Mouse (Mus musculus): ENCODE data around the gene Ube2t.

Gene Ube2t

DNA sequence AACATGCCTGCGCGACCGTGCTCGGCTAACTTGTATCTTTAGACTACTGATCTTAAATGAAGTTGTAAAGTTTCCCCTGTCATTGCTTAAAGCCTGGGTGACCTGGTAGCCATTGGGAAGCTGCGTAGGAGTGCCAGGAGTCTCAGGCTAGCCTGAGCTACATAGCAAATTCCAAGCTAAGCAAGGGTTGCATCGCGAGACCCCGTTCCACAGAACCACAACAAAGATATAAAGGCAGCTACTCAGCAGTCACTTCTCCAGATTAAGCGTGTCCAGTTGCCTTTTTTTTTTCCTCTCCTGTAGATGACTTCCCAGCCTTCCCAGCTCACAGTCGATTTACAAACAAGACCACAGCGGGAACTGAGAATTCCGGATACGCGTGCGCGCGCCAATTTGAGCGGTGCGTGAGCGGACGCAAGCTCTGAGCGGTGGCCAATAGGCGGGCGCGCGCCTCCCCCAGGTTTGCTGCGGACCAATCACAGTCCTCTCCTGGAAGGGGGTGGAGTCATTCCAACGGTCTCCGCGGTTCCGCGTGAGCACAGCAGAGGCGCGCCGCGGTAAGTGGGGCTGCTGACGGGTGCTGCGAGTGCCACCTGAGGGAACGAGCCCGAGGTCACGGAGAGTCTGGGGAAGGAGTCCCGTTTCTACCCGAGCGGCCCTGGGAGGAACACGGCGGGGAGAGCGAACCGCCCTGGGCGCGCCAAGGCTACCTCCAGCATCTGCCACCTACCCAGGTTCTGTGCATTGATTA is at the start of gene Ube2t:
TSS of gene Ube2t (plus strand) at position 513 of the 751 bp plus-strand sequence.
- DNase-seq (ENCODE audit: low read depth, low spot score) = peak; percentile 93

DNA sequence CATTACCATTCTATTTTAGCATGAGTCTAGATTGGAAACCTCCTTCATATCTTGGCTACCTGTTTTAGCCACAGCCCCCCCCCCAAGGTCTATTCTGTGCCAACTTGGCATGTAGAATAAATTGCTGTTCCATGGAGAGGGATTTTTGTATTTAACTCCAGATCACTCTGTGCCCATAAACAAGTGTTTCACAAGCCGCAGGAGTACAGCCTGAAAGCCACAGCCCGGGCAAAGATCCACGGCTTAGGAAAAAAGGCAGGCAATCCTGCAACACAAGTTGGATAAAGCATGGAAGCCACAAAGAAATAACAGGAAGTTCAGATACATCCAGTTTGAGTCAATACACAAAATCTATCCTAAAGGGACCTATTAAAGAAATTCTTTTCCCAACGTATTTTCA is 48.8 kb upstream of the Ube2t start:
- DNase-seq (ENCODE audit: low read depth, low spot score) = no peak

DNA sequence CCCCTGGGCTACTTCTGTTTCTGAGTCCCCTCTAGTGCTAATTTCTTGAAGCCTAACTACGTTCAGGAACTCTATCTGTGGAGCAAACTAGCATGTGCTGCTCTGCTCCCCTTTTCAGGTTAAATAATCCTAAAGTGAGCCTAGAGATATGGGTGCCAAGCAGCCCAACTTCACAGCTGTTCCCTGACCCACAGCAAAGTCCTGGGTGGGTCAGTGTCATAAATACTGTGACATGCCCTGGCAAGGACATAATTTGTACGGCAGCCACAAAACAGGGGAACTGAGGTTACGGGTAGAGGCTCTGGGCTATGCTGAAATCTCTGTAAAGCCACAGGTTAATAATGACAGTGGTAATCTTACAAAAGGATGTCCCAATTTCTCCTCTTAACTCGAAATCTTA is 46.9 kb upstream of the Ube2t start:
- no peak for DNase-seq (ENCODE audit: low read depth, low spot score)

DNA sequence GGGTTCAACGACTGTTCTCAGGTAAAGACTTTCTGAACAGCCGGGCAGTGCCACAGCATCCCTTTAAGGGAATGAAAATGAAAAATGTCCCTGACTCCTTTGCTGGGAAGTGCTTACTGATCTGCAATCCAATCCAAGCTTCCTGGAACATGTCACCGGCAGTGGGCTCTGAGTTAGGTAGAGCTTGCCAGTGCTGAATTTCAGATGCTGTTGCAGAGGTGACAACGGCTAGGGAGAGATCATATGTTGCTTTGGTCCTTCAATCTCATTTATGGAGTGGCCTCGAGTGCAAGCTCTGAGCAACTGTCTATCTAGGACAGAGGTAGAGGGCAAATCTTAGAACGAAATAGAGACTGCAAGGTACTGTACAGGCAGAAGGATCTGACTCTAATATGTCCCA is 43.4 kb upstream of the Ube2t start:
- no peak for DNase-seq (ENCODE audit: low read depth, low spot score)

DNA sequence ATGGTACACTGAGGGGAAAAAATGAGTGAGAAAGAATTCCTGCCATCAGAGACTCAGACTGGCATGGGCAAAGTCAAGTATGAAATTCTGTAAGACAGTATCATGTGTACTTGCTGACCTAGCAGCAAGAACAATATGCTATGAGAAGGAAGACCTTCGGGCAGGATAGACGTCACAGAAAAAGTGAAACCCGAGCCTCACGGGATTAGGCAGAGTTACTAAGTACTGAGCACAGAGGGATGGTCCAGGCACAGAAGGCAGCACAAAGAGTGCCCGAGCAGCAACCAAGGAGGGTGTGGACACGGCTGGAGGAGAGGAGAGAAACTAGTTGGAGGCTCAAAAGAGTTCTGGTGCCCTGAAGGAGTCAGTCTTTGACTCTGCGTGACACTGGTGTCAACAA is 29.9 kb upstream of the Ube2t start:
- DNase-seq (ENCODE audit: low read depth, low spot score) = no peak

DNA sequence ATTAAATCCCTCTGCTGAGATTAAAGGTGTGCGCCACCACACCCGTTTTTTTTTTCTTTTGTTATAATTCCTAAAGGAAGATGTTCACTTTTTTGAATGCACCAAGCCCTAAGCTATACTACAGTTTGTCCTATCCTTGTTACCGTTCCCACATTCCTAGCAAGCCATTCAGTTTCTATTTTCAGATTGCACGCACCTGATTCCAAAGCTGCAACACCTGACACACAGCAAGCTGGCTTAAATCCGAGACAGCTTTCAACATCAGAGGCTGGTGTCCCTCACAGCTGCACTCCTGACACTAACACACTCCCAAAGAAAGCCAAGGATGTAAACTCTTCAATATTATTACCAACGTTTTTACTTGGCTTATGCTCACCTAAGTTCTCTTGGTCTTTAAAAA is 26.0 kb upstream of the Ube2t start:
- no peak for DNase-seq (ENCODE audit: low read depth, low spot score)

DNA sequence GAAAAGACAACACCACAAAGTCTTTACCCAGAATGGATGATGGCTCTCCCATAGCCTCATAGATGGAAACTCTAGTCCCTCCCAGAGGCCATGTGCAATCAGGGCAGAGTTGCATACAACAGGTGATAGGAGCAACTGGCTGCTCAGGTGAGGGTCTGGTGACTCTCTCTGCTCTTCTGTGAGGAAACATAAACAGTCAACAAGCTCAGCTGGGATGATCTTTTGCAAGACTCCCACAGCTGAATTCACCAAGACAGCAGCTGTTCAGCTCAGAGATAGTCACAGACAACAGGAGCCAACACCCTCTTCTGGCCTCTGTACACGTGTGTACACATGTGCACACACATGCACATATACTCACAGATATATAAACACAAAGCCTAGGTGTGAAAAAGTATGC is 24.1 kb upstream of the Ube2t start:
- DNase-seq (ENCODE audit: low read depth, low spot score) = no peak

DNA sequence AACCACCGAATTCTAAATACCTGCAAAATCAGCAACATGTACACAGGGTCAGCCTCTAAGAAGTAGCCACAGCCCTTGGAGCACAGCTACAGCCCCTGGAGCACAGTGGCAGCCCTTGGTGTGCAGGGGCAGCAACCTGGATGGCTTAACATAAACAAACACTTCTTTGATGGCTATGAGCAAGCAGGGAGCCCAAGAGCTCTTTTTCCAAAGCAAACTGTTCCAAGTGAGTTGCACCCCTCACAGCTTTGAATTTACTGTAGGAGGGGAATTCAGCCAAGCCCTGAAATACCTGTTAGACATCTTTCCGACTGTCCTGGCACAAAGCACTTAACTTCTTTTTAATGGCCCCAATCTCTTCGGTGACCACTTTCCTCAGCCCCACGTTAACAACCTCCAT is 21.5 kb upstream of the Ube2t start:
- DNase-seq (ENCODE audit: low read depth, low spot score) = no peak

DNA sequence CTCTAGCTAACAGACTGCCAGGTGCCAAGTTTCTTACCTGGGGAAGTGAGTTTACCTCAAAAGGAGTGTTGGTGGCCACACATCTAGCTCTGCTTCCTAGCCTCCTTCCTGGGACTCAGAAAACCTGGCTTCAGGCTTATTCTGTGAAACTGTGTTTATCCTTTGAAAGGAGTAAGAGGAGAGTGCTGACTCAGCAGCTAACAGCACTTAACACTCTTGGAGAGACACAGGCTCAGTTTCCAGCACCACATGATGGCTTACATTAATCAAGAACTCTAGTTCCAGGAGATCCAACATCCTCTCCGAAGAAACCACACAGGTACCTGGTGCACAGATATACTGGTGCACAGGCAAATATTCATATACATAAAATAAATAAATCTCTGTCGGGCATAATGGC is 19.5 kb upstream of the Ube2t start:
- no peak for DNase-seq (ENCODE audit: low read depth, low spot score)

DNA sequence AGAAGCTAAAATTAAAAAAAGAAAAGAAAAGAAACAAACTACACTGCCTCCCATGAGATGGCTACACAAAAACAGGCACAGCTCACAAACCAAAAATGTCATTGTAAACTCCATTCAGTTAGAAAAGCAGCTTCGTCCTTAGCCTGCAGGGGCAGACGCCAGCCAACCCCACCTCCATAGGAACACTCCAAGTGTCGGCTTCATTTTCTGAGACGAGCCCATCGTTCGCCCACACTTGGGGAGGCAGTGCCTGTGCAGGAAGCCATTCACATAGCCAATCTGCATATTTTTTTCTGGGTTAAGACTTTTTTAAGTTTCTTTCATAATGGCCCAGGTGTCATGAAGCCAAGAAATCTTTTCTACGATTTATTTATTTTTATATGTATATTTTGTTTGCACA is 14.8 kb upstream of the Ube2t start:
- DNase-seq (ENCODE audit: low read depth, low spot score) = no peak

DNA sequence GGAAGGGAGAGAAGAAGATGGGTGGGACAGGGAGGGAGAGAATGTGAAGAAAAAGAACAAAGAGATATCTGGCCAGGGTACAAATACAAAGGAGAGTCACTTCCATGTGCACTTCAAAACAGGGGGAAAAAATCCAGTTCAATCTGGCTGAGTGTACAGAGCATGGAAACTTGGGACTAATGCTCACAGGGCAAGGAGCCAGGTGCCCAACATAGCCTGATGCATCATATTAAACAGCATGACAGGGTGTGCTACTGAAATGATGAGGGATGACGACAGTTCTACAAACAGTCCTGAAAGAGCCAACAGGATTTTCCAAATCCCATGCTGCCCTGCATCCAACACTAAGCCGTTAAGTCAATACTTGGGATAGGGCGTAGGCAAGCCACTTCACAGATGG is 12.4 kb upstream of the Ube2t start:
- peak; percentile 22 for DNase-seq (ENCODE audit: low read depth, low spot score)

DNA sequence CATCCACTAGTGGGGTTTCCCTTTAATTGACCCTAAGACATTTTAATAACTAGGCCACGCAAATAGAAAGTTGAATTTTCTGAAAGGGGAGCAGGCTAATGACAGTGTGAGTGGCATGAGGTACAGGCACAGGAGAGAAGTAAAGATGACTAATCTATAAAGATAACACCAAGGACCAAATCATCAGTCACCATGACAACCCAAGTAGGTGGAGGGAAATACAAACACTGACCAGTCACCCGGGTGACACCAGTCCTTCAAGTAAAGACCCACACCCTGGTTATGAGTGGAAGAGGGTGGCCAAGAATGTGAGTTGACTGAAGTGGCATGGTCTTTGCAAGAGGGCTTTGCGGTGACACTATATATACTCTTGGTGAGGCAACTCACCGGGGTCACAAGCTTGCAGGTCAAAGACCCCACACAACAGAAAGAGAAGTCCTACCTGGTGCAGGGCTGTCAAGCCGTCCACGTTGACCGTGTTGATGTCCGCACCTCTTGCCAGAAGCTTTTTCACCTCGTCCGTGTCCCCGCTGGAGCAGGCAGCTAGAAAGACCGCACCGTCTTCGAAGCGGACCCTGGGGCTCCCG is 7.2 kb upstream of the Ube2t start:
- peak; percentile 52 for DNase-seq (ENCODE audit: low read depth, low spot score)

DNA sequence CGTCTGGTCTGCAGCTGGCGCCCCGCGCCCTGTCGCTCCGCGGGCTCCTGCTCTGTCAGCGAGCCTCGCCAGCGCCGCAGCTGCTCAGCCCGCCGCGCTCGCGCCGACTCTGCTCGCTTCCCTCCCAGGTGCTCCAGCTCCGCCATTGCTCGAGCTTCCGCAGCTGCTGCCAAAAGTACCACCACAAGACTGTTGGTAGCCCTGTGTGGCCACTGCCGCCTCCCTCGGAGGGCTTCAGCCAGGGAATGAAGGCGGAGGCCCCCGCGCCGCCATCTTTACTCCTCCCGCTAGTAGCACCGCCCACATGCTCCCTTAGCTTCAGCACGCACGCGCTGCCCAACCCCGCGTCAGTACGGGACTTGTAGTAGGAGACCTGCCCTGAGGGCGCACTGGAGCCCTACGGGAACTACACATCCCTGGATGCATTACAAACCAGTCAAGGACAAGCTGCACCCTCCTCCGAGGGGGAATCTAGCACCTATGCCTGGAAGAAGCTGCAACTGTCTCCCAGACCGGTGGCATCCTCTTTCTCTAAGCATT is 6.7 kb upstream of the Ube2t start, which contains the start of gene Ppp1r12b:
TSS of gene Ppp1r12b (minus strand) at position 306 of the 540 bp plus-strand sequence.
- peak; percentile 100 for DNase-seq (ENCODE audit: low read depth, low spot score)

DNA sequence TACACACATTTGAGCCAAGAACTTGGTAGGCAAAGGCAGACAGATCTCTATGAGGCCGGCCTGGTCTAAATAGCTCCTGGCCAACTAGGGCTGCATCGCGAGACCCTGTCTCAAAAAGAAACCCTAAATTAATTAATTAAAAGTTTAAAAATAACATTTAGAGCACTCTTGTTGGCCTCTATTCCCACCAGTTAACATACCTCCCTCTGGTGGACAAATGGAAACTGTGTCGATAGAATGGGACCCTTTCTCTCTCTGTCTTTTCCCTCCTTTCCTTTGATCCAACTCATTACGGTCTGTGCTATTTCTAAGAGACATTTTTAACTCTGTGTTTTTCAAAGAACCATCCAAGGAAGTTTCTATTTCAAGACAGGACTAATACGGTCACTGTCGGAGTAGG is 1.7 kb upstream of the Ube2t start:
- DNase-seq (ENCODE audit: low read depth, low spot score) = peak; percentile 63

DNA sequence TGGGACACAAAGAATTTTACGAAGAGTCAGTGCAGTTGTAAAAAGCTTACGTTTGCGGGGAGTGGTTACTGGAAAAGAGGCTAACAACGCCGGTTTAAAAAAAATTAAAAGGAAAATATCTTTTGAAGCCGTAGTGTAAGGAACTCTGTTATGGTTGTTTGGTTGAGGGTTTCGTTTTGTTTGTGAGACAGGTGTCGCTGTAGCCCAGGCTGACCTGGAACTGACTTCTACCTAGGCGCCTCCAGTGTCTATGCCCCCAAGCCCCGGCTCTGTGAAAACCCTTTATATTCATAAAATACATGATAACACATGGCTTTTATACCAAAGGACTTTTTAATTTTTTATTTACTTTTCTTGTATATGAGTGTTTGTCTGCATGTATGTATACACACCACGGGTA is 456 bp downstream of the Ube2t start:
- peak; percentile 27 for DNase-seq (ENCODE audit: low read depth, low spot score)

DNA sequence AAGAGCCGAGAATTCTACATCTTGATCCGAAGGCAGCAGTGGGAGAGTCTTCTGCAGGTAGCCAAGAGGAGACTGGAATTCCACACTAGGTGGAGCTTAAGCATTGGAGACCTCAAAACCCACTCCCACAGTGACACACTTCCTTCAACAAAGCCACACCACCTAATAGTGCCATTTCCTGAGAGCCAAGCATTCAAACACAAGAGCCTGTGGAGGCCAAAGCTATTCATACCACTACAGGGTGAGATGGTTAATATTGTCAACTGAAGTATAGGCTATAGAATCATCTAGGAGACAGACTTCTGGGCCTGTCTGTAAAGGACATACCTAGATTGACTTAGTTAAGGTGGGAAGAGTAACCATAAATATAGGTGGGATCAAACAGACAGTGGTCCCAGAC is 3.1 kb downstream of the Ube2t start:
- DNase-seq (ENCODE audit: low read depth, low spot score) = no peak

DNA sequence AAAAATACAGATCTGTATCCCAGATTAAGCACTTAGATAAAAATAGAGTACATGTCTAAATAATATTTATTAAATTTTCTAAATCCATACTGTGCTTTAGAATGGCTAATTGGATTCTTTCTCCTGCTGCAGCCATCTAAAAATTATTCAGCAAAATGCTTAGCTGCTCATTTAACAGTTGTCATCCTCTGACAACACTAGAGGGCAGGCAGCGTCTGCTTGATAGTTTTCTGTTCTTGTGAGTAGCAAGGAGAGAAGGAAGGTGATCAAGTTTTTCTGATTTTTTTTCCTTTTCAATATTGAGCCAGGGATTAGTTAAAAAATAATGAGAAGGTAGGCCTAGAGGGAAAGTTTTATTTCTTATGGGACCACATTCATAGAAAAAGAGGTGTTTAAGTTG is 10.6 kb downstream of the Ube2t start:
- peak; percentile 60 for DNase-seq (ENCODE audit: low read depth, low spot score)

DNA sequence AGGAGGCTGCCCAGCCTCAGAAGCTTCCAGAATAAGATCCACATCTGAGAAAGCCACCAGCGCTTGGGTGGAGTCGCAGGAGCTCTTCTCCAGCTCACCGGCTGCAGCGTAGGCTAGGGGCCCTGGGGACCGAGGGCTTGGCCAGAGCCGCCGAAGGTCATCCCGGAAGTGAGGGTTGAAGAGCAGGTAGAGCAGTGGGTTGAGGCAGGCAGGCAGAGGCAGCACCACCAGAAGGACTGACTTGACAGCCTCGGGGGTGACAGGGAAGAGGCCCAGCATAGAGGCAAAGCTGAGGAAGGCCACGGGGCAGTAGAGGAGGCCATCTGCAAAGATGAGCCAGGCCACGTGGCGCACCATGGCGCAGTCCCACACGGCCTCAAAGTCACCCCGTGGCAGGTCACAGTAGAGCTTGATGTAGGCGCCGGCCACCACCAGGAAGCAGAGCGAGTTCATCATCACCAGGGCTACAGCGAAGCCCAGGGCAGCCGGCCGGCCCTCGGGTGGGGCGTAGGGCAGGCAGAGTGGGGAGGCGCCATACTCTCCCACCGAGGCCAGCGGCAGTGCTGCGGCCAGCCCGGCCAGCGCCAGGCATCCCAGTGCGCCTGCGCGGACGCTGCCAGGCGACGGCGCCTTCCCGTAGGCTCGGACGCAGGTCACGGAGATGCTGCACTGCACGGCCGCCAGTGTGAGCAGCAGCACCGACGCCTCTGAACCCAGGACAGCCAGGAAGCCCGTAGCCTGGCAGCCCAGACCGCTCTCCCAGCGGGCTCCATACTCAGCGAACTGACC is 25.0 kb downstream of the Ube2t start:
- no peak for DNase-seq (ENCODE audit: low read depth, low spot score)

DNA sequence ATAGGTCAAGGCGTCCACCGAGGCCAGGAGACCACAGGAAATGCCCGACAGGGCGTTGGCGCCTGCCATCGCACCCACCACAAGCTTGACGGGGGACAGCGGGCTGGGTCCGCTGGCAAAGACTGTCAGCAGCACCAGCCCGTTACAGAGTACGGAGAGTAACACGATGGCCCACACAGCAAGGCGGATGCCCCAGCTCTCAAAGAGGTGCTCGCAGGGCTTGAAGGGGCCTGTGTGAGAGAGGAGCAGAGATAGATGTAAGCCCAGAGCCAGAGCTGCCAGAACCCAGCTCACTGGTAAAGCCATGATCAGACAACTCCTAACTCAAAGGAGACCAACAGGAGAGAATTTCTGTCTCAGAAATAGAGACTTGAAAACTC is 25.6 kb downstream of the Ube2t start:
- DNase-seq (ENCODE audit: low read depth, low spot score) = no peak

DNA sequence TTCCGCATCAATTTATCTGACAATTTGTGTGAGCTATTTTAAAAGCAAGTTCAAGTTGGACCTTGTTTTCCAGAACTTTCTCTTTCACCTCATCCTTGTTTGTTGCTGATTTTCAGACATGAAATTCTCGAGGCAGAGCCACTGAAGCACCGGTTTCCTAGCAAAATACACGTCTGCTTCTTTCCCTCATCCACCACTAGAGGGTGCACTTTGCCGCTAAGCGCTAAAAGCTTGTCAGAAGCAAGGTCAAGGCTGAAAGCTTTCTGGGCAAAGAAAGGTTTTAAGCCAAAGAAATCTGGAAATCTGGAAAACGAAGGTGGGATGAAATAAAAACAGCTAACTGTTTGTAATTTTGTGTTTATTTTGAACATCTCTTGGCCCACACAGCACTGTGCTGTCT is 27.0 kb downstream of the Ube2t start:
- DNase-seq (ENCODE audit: low read depth, low spot score) = peak; percentile 93

DNA sequence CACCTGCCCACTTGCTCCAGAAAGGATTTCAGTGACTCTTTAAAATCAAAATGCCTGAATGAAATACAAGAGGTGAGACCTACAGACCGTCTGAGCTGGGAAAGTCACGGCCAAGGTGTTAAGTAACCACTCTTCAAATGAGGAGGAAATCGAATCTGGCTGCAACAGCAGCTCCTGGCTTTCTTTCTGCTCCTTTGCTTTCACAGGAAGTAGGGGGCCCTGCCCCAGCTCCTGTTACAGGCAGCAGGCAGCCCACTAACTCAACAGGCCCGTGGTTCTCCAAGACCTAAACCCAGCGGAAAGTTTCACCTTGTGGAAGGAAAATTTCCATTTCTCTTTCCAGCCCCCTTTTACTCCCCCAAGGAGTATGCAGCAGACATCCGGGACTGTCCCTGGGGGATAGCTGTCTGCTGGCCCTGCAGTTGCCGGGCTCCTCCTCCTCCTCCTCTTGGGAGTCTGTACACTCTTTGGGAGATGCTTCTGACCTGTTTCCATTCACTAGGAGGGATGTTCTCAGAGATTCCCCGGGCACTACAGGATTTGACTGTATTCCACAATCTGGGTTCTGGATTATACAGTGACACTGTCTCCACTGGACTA is 29.8 kb downstream of the Ube2t start:
- DNase-seq (ENCODE audit: low read depth, low spot score) = peak; percentile 41

DNA sequence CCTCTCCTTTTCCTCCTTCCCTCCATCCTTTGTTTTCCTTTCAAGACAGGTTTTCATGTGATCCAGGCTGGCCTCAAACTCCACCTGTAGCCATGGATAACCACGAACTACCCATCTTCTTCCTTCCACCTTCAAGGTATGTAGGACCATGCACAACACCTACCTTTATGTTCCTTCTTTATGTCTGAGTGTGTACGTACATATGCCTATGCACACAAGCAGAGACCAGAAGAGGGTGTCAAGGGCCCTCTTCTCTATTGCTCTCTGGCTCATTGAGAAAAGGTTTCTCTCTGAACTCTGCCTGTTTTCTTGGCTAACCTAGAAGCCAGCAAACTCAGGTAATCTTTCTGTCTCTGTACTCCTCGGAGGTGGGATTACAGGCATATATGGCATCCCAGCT is 32.4 kb downstream of the Ube2t start:
- no peak for DNase-seq (ENCODE audit: low read depth, low spot score)

Data from 3T3-L1 (cell line).